Mouse (Mus musculus) heart, adult 9 months (tissue): Measurements from ENCODE around the gene Snrpd2.
A peak's percentile ranks its signal among the peaks of the same experiment; 100 is the strongest.

Experiments used
- DNase-seq, 2 experiments: peaks; one replicate each; pipeline ENCODE4 v3.0.0; 2022; ENCODE audit warnings: low spot score in 2 of 2

Gene Snrpd2

GRCm38 (mm10) chr7:19178035-19178434 is 28.5 kb downstream of the Snrpd2 start:
- no peak for DNase-seq

DNA sequence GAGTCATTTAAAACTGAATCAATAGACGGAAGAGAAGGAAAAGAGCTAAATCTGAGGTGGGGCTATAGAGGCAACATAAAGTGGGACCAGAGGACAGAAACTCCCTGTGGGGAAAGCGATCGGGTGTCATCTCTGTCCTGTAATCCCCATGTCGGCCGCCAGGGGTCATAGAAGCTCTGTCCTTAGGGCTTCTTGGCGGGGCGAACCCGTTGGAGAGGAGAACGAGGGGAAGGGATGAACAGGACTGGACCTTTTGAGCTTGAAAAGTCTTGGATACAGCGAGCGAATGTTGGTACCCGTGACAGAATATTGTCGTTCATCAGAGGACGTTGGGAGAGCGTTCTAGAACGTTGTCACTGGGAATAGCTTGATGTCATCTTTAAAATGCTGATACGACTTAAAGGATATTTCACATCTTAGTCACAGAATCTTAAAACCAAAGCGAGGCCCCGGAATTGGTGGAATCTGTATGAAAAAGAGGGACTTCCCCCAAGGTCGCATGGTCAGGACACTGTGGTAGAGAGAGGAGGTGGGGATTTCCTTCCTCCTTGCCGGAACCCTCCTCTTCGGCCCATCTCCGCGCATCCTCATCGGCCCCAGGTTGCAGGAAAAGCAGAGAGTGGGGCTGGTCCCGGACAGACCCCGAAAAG is 29.0 kb downstream of the Snrpd2 start:
- peak; percentile 47 to 73 for DNase-seq

- DNase-seq = peak; percentile 40 to 41
These were observed 29.7 kb downstream of the Snrpd2 start for GRCm38 (mm10) chr7:19179173-19179572.

- no peak for DNase-seq
These were observed 30.4 kb downstream of the Snrpd2 start for GRCm38 (mm10) chr7:19179936-19180335.

DNA sequence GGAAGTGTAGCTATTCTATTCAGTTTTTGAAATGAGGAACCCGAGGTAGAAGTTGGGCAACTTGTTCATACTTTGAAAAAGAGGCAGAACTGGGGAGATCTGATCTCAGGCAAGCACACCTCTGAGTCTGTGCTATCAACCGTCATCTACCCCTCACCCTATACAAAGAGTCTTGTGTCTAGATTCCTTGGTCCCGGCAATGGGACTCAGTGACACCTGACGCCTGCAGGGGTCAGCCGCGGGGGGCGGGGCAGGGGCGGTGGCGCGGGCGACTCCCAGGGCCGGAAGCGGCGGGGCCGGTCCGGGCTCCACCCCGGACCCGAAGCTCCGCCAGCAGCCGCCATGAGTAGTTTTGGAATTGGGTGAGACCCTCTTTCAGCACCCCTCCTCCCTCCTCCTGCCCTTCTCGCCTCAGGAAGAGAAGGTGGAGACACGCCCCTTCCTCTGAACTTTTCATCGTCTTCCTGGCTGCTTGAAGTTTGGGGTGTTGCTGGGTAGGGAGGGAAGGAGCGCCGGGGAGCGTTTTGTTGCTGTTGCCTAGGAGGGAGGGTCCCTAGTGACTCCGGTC is 31.4 kb downstream of the Snrpd2 start:
- peak; percentile 34 to 53 for DNase-seq

DNA sequence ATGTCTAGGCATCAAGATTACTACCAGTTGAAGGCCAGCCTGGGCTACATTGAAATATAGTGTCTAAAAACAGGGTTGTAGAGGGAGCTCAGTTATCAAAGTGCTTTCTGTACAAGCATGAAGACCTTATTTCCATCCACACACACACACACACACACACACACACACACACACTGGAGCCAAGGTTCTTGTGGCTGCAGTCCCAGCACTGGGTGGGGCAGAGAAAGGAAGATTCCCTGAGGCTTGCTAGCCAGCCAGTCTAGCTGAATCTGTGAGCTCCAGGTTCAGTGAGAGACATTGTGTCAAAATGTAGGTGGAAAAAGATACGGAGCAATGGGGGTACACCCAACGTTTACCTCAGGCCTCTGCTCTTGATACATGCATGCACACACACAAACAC is 34.7 kb downstream of the Snrpd2 start:
- DNase-seq = no peak

DNA sequence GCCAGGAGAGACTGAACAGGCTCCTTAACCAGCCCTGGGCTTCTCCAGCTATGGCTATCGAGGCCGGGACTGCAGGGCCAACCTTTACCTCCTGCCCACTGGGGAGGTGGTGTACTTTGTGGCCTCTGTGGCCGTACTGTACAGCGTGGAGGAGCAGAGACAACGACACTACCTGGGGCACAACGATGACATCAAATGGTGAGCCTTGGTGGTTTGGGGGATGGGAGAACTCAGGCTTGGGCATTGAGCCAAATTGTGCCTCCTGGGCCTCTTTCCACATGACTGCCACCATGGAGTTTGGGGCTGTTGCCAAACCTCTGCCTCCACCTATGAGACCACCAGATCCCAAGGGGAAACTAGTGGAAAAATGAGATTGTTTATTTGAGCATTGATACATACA is 35.2 kb downstream of the Snrpd2 start:
- no peak for DNase-seq

GRCm38 (mm10) chr7:19194676-19195075 is 45.2 kb downstream of the Snrpd2 start:
- no peak for DNase-seq

- DNase-seq = no peak
These were observed 47.2 kb downstream of the Snrpd2 start for GRCm38 (mm10) chr7:19196676-19197075.

GRCm38 (mm10) chr7:19197985-19198384 is 48.5 kb downstream of the Snrpd2 start:
- no peak for DNase-seq

DNA sequence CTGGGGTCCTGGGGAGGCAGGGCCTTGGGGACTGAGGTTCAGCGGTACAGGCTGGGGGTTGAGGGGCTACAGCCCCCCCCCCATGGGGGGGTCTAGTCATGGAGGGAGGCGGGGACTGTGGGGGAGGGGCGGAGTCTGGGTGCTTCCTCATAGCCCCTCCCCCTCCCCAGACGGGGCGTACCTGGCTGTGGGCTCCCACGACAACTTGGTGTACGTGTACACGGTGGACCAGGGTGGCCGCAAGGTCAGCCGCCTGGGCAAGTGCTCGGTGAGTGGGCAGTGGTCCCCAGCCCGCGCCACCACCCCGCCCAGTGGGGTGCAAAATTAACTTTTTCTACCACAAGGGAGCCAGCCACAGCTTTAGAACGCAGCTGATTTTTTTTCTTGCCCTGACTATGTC is 52.1 kb downstream of the Snrpd2 start:
- no peak for DNase-seq

- DNase-seq = no peak
These were observed 52.7 kb downstream of the Snrpd2 start for GRCm38 (mm10) chr7:19202065-19202850.
